Mouse (Mus musculus): ENCODE results near the gene Dnajc25.

GRCm38 (mm10) chr4:59035786-59036350, 41.0 kb downstream of the Dnajc25 start:
- TF ChIP-seq CTCF (IDR thresholded peaks at IDR 0.05; ENCODE audit: extremely low read depth, insufficient read depth, low read length) (no peak), POLR2A (IDR thresholded peaks at IDR 0.05; ENCODE audit: extremely low read depth, insufficient read depth, low read length) (no peak)
